Mouse (Mus musculus) kidney, postnatal 0 days (tissue): ENCODE measurements at regions not wholly inside any gene's neighbourhood (a gene's known extent, or its start where the extent isn't known, plus 50 kb on each side); places are given as distances from the start of the nearest gene placed in this dataset.

Experiments used
- ATAC-seq: fragments of 200-750 bp; cut with Nextera tagmentation; replicated peaks from 2 replicates; pipeline ENCODE4 v1.8.0; 2017; ENCODE audit warnings: low read depth, moderate number of reproducible peaks, moderate TSS enrichment, moderate library complexity; ENCODE audit not compliant: low FRiP score
- DNase-seq: peaks from one replicate; pipeline ENCODE4 v3.0.0-alpha.2; 2016; ENCODE audit warnings: low spot score
- H3K27ac ChIP-seq: fragments of 300-500 bp; sonication (generic); 2 replicates; pipeline ENCODE4 v1.5.1; 2014; ENCODE audit warnings: mild to moderate bottlenecking
- H3K27me3 ChIP-seq: fragments of 300-500 bp; sonication (generic); 2 replicates; pipeline ENCODE4 v1.6.1; 2014; ENCODE audit warnings: low read length, mixed read lengths; ENCODE audit not compliant: insufficient read depth
- H3K36me3 ChIP-seq: fragments of 300-500 bp; sonication (generic); 2 replicates; pipeline ENCODE4 v1.6.1; 2014; ENCODE audit warnings: low read length, mixed read lengths; ENCODE audit not compliant: insufficient read depth
- H3K4me1 ChIP-seq: fragments of 300-500 bp; sonication (generic); replicated peaks from 2 replicates; pipeline ENCODE4 v1.6.1; 2014; ENCODE audit warnings: antibody characterized with exemption, low read length, mixed read lengths; ENCODE audit not compliant: insufficient read depth
- H3K4me2 ChIP-seq: fragments of 300-500 bp; sonication (generic); 2 replicates; pipeline ENCODE4 v1.6.1; 2014; ENCODE audit warnings: mild to moderate bottlenecking, low read length, moderate library complexity, mixed read lengths
- H3K4me3 ChIP-seq: fragments of 300-500 bp; sonication (generic); replicated peaks from 2 replicates; pipeline ENCODE4 v1.5.1; 2014; ENCODE audit warnings: low read depth, low read length
- H3K9ac ChIP-seq: fragments of 300-500 bp; sonication (generic); 2 replicates; pipeline ENCODE4 v1.6.1; 2014; ENCODE audit warnings: low read depth, low read length
- H3K9me3 ChIP-seq: fragments of 300-500 bp; sonication (generic); replicated peaks from 2 replicates; pipeline ENCODE4 v1.6.1; 2016; ENCODE audit warnings: low read length, inconsistent platforms, mixed read lengths
- CTCF ChIP-seq: IDR thresholded peaks from 2 replicates; pipeline ENCODE4 v1.5.1; 2016; ENCODE audit warnings: antibody characterized with exemption, low read depth, mild to moderate bottlenecking, moderate library complexity
- WGBS: fragments of 180-500 bp; shearing (Covaris S2); extraction: QIAGEN DNeasy Blood & Tissue Kit; methylation state at CpG from one replicate; pipeline ENCODE4 v1.1.7; 2014; 5-methylcytosine and 5-hydroxymethylcytosine counted together

DNA sequence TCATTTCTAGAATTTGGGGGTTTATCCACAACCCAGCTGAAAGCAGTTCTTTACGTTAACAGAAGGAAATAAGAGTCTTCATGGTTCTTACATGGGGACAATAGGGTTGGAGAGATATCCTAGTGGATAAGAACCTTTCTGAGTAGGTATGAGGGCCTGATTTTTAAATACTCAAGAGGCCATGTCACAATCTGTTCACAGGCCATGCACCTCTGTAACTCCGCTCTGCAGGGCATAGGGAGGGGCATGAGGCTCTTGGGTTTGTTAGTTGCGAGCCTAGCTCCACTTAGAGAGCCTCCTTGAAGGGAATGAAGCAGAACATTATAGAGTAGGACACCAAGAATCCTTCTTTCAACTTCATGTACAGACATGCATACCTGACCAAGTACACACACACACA, 1054.2 kb downstream of the Olfm4 start:
- Histone ChIP-seq H3K27me3 (no peaks in the 10 kb centered on the region), H3K4me3 (no peak overlapping the region), H3K4me2 (no peak overlapping the region), H3K36me3 (no peaks in the 10 kb centered on the region), H3K9me3 (no peaks in the 10 kb centered on the region), H3K9ac (no peak overlapping the region), H3K27ac (no peak overlapping the region), H3K4me1 (no peaks in the 10 kb centered on the region)
- no peak for TF ChIP-seq CTCF
- WGBS, result 87% methylated on average over 3 of the region's 3 CpGs
- ATAC-seq (no peak), DNase-seq (no peak)
